Mouse (Mus musculus): ENCODE measurements at regions not wholly inside any gene's neighbourhood (a gene's known extent, or its start where the extent isn't known, plus 50 kb on each side); places are given as distances from the start of the nearest gene placed in this dataset.
A peak's percentile ranks its signal among the peaks of the same experiment; 100 is the strongest.

DNA sequence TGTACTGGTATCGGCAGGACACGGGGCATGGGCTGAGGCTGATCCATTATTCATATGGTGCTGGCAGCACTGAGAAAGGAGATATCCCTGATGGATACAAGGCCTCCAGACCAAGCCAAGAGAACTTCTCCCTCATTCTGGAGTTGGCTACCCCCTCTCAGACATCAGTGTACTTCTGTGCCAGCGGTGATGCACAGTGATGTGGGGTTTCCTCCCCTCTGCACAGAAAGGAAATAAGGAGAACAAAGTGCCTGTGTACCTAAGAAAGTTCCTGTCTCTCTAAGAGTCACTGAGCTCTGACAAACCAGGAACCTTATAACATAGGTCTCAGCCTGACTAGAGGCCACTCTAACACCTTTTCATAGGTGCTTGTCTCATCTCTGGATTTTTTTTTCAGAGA lies 86.3 kb upstream of the 2210010C04Rik start:
- no peak for DNase-seq

DNA sequence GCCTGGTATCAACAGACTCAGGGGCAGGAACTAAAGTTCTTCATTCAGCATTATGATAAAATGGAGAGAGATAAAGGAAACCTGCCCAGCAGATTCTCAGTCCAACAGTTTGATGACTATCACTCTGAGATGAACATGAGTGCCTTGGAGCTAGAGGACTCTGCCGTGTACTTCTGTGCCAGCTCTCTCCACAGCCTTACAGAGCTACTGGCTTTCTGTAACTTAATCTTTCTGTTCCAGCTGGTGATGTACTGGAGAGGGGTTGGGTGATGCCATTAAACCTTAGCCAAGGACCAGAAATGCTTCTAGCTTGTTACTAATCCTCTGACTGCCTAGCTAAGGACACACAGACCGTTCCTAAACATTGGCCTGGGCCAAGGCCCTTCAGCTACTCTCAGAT lies 83.9 kb upstream of the 2210010C04Rik start:
- DNase-seq, result no peak

DNA sequence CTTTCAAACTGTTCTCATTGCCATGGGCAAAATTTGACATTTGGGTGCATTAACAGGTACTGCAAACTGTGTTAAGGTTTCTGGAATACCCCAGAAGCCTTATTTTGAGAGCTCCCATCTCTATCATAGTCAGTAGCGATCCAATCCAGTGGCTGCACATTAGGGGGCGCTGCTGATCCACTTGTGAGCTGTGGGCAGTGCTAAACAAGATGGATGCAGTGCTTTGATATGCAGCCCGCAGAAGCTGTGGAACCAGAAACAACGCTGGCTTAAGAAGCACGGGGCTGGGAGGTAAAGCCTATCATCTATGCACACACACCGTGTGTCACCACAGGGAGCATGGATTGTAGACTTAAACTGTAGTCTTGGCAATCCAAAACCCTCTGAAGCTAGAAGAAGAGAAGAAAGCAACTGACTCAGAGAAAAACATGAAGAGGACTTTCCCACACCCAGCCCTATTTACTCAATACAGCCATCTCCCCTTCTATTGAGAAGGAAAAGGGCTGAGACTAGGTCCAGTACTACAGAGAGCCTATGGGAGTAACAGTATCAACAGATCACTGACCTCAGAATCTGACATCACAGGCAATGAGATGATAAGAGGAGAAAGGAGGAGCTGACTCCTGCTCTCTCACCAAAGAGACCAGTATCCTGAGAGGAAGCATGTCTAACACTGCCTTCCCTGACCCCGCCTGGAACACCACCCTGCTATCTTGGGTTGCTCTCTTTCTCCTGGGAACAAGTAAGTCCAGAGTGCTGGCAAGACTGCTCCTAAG lies 83.1 kb upstream of the 2210010C04Rik start:
- peak; percentile 53 for DNase-seq

DNA sequence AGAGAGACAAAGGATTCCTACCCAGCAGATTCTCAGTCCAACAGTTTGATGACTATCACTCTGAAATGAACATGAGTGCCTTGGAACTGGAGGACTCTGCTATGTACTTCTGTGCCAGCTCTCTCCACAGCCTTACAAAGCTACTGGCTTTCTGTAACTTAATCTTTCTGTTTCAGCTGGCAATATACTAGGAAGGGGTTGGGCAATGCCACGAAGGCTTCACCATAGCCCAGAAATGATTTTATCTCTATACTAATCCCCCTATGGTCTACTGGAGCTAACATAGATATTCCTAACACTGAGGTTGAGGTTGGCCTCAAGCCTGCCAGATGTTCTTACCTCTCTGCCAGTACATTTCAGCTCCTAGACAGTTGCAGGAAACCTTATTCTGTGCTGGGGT lies 78.6 kb upstream of the 2210010C04Rik start:
- DNase-seq, result no peak

DNA sequence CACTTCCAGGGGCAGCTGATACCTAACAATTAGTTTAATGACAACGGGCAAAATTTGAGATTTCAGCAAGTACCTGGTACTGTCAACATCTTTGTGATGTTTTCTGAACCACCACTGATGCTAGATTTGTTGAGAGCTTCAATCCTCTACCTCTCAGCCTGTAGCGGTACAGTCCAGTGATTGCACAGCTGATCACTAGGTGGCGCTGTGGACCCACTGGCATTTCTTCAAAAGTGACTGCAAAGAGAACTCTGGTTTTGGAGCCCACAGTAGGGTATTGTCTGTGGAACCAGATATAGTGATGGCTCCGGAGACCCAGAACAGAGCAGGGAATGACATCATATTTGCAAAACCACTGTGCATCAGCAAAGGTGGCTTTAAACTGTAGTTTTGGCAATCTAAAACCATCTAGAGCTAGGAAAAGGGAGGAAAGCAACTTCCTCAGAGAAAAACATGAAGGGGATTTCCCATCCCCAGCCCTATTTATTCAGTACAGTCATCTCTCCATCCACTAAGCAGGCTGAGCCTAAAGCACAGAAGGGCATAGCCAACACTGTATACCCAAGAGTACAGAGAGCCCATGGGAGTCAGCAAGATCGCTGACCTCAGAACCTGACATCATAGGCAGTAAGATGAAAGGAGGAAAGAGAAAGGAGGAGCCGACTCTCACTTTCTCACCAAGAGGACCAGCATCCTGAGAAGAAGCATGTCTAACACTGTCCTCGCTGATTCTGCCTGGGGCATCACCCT lies 77.7 kb upstream of the 2210010C04Rik start:
- peak; percentile 24 for DNase-seq

DNA sequence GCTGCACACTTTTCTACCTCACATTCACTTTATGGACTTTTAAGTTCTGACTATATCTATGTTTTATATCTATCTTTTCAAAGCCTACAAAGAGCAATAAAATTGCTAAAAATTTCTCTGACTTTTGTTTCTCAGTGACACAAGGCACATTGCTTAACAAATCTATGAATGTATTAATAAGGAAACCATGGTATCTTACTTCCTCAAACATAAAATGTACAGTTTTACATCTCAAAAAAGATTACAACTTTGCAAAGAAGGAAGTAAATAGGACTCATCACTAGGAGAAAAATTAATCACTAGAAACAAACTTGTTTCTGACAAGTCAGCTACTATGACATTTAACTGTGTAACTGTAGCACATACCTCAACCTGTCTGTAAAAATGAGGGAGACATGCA lies 76.5 kb upstream of the 2210010C04Rik start:
- DNase-seq, result no peak

DNA sequence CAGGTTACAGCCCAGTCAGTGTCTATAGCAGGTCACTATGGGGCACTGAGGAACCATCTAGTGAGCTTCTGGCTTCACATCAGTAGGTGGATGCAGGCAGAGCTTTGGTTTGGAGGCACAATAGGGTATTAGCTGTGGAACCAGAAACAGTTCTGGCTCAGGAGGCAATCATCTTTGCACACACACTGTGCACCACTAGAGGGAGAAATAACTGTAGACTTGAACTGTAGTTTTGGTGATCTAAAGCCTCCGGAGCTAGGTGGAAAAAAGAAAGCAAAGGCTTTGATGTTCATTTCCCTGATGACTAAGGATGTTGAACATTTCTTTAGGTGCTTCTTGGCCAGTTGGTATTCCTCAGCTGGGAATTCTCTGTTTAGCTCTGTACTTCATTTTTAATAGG lies 73.6 kb upstream of the 2210010C04Rik start:
- DNase-seq, result no peak

DNA sequence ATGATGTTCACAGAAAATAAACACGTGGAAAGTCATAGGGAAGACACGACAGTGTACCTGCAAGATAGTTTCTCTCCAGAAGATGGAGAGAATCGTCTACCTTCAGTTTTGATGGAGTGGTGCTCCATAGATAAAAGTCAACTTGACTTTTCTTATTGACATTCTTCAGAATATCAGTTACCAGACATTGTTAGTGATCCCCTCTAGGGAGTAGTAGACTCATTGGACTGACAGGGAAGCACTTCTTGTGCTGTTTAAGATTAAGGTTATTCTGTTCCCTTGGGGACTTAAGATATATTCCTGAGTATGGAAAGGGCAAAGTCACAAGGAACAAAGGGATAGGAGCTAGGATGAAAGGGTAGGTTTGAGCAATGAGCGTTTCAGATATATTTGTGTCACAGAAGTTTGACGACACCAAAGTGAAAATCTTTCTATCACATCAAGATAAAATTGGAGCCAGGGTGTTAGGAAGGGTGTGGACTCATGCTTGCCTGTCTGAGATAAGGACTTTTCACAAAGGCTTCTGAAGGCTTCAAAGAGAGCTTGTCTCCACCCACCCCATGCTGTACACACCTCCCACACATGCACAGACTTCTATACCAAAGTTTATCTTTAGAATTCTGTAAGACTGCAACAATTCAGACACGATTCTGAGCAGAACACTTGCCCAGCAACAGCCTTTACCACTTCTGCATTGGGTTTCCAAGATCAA lies 68.5 kb upstream of the 2210010C04Rik start:
- DNase-seq, result no peak

DNA sequence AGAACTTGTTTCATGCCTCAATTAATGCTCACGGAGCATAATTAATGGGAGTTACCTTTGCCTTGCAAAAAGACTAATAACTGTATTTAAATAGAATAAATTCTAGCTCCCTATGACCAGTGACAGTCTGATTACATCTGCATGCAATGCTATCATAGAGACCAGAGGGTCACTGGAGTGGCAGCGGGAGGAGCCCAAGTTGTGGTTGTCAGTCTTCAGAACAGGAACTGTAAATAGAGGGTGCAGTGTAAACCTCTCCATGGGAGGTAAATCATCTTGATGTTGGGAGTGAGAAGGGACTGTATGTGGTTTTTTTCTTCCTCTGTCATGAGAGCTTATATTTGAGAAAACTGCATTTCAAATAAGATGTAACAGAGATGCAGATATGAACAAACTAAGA lies 66.7 kb upstream of the 2210010C04Rik start:
- DNase-seq, result no peak

DNA sequence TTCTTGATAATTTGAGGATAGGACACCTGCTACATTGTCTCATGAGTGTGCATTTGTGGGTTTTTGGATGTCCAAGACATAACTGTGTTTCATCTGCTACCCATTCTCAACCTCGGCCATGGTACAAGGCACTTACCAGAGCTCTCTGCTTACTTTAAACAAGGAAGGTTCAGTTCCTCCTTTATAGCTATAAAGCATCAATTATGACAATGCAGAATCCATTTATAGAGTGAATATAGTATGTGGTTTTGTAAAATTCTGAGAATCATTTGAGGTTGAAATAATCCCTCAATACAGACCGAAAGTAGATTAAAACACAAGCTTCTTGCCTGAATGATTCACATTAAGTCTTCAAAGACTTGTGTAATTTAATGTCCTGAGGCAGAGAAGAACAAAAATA lies 64.9 kb upstream of the 2210010C04Rik start:
- DNase-seq, result no peak

DNA sequence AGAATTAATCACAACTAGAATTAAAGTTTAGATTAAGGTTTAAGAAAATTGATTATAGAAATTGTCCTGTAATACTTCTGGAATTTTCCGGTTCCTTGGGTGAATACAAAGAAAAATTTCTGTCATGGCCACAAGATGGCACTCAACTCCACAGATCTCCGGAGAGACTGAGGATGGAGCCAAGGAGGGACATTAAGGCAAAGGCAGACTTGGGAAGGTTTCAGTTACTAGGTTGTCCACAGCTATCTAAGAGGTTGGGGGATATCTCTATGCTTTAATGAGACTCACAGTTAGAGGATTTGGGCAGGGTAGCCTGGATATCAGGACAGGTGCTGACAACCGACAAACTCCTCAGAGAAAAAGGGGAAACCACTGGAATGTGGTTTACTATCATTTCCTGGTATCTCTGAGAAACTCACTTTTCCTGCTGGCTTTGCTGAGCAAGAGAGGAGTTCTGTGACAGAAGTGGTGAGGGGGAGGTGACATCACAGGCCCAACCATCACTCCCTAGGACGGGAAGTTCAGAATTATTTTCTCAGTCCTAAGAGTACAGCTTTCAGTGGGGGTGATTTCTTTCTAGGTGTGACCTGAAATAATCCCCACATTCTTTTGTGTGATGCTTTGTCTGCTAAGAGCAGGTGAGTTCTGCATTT lies 56.0 kb upstream of the 2210010C04Rik start:
- no peak for DNase-seq

Measured in lung, postnatal 36 days (tissue).